Mouse (Mus musculus) brain, embryonic 14.5 days (tissue): ENCODE results near the gene Pim3.

ENCODE experiments used
- CTCF ChIP-seq: fragments of 200-500 bp; IDR thresholded peaks from 2 replicates; pipeline ENCODE4 v1.5.1; 2012; ENCODE audit warnings: inconsistent platforms, mild to moderate bottlenecking, moderate library complexity, borderline replicate concordance; ENCODE audit not compliant: insufficient read depth, insufficient read length; ENCODE audit errors: extremely low read depth
- POLR2A ChIP-seq: fragments of 200-500 bp; IDR thresholded peaks from 2 replicates; pipeline ENCODE4 v1.6.1; 2012; ENCODE audit warnings: mild to moderate bottlenecking, inconsistent platforms, borderline replicate concordance; ENCODE audit not compliant: poor library complexity, insufficient read depth, insufficient read length, severe bottlenecking; ENCODE audit errors: extremely low read depth

- TF ChIP-seq CTCF (no peak), POLR2A (no peak)
Measured at GRCm38 (mm10) chr15:88827466-88827865, 34.5 kb upstream of the Pim3 start.
